30 mouse cellular contexts compared by ENCODE assay signal in genomic region chr7:49274676-49275075, GRCm38 (mm10).
A peak's percentile ranks its signal among the peaks of the same experiment; 100 is the strongest.
DNase-seq lines count a peak whose midpoint lies in the region; ATAC-seq and TF ChIP-seq lines count a peak whose summit lies in the region.
"Had no signal": no experiment of that assay in that cellular context is flagged by ENCODE, and none has a peak within 500 bp of the region (broad histone marks: within the 10 kb centered on the region; RNA-seq: fewer than 3 reads in every experiment).

No protein-coding gene starts in this region.

- TF ChIP-seq CTCF in olfactory bulb, adult 2 months (IDR thresholded peaks at IDR 0.05; ENCODE audit: insufficient read depth, low read depth, low read length), result no peak

- no peaks in the 10 kb centered on the region for H3K9me3 ChIP-seq in forebrain, embryonic 16.5 days (ENCODE audit: control insufficient read depth, low read length)
- H3K9me3 ChIP-seq in forebrain, embryonic 12.5 days, result no peaks in the 10 kb centered on the region
- H3K9me3 ChIP-seq in liver, embryonic 12.5 days (replicated peaks), result no peaks in the 10 kb centered on the region
- H3K9me3 ChIP-seq in liver, embryonic 11.5 days (ENCODE audit: control insufficient read depth, low read length), result no peaks in the 10 kb centered on the region
- H3K9me3 ChIP-seq: embryonic facial prominence, embryonic 12.5 days; forebrain, embryonic 15.5 days; hindbrain, embryonic 10.5 days; midbrain, embryonic 10.5 days; neural tube, embryonic 12.5 days had no signal

- no peak for ATAC-seq in forebrain, embryonic 16.5 days
- no peak for ATAC-seq in forebrain, embryonic 12.5 days (ENCODE audit: low FRiP score)
- peak; percentile 6; the same call in 1 of the 2 replicates for ATAC-seq in liver, embryonic 12.5 days
- no peak for ATAC-seq in liver, embryonic 11.5 days (replicated peaks; ENCODE audit: low FRiP score)
- no peak for ATAC-seq in megakaryocyte, adult 5-6 weeks (ENCODE audit: poor library complexity, severe bottlenecking)
- ATAC-seq: activated CD4-positive, CD25-positive, alpha-beta regulatory T cell, adult 4 months; CD4-positive, CD25-positive, alpha-beta regulatory T cell, adult 4 months; forebrain, embryonic 15.5 days; intestine, postnatal 0 days; midbrain, embryonic 16.5 days had no signal

- no peak overlapping the region for H3K4me3 ChIP-seq in forebrain, embryonic 16.5 days (replicated peaks; ENCODE audit: low read length)
- H3K4me3 ChIP-seq in forebrain, embryonic 12.5 days (replicated peaks), result no peak overlapping the region
- no peak overlapping the region for H3K4me3 ChIP-seq in liver, embryonic 12.5 days
- H3K4me3 ChIP-seq in liver, embryonic 11.5 days (ENCODE audit: low read depth, low read length), result no peak overlapping the region
- no peak overlapping the region for H3K4me3 ChIP-seq in olfactory bulb, adult 2 months (ENCODE audit: insufficient read depth, low read depth, low read length)
- H3K4me3 ChIP-seq: embryonic facial prominence, embryonic 12.5 days; forebrain, embryonic 15.5 days; hindbrain, embryonic 10.5 days; midbrain, embryonic 10.5 days; myocyte; neural tube, embryonic 12.5 days had no signal

- H3K27me3 ChIP-seq in forebrain, embryonic 16.5 days (replicated peaks; ENCODE audit: control insufficient read depth, insufficient read depth, low read length), result no peaks in the 10 kb centered on the region
- H3K27me3 ChIP-seq in forebrain, embryonic 12.5 days, result peaks cover 22% of the 10 kb centered on the region
- peaks cover 4% of the 10 kb centered on the region; the same call in 1 of the 2 replicates for H3K27me3 ChIP-seq in liver, embryonic 12.5 days (replicated peaks)
- H3K27me3 ChIP-seq in liver, embryonic 11.5 days (replicated peaks; ENCODE audit: control insufficient read depth, insufficient read depth, low read length), result peaks cover 6% of the 10 kb centered on the region; the same call in 1 of the 2 replicates
- H3K27me3 ChIP-seq: forebrain, embryonic 15.5 days; neural tube, embryonic 12.5 days had no signal

- no peak overlapping the region for H3K27ac ChIP-seq in forebrain, embryonic 16.5 days (ENCODE audit: low read length)
- H3K27ac ChIP-seq in forebrain, embryonic 12.5 days, result no peak overlapping the region
- no peak overlapping the region for H3K27ac ChIP-seq in liver, embryonic 12.5 days
- H3K27ac ChIP-seq in liver, embryonic 11.5 days (ENCODE audit: low read depth, low read length), result no peak overlapping the region
- 0 out of 2 replicates have a peak overlapping the region, but pooled peaks have one; percentile 18 for H3K27ac ChIP-seq in olfactory bulb, adult 2 months (ENCODE audit: insufficient read depth, low read depth, low read length)
- H3K27ac ChIP-seq: embryonic facial prominence, embryonic 12.5 days; forebrain, embryonic 15.5 days; hindbrain, embryonic 10.5 days; liver, embryonic 14.5 days; midbrain, embryonic 10.5 days; neural tube, embryonic 12.5 days had no signal

- no peak for DNase-seq in liver, embryonic 11.5 days (ENCODE audit: low spot score)
- DNase-seq in cerebellum, adult 8-10 months, result peak; percentile 54
- DNase-seq in thymus, postnatal 0 days (ENCODE audit: low spot score), result no peak
- DNase-seq: adrenal gland, adult 8-10 months; embryo, embryonic 11 days; gastrocnemius, postnatal 10 days; heart, postnatal 14 days; kidney, postnatal 14 days; left cerebral cortex, postnatal 4 days; lung, adult 2 months; lung, postnatal 10 days; right cerebral cortex, postnatal 4 days; thymus, adult 2 months; thymus, postnatal 4 days had no signal

- H3K4me2 ChIP-seq in forebrain, embryonic 16.5 days (ENCODE audit: low read length), result no peak overlapping the region
- H3K4me2 ChIP-seq in forebrain, embryonic 12.5 days, result no peak overlapping the region
- no peak overlapping the region for H3K4me2 ChIP-seq in liver, embryonic 12.5 days
- no peak overlapping the region for H3K4me2 ChIP-seq in liver, embryonic 11.5 days
- H3K4me2 ChIP-seq: embryonic facial prominence, embryonic 12.5 days; forebrain, embryonic 15.5 days; neural tube, embryonic 12.5 days had no signal

- peaks cover 46% of the 10 kb centered on the region for H3K4me1 ChIP-seq in forebrain, embryonic 16.5 days (replicated peaks; ENCODE audit: control insufficient read depth, insufficient read depth, low read length)
- H3K4me1 ChIP-seq in forebrain, embryonic 12.5 days, result peaks cover 10% of the 10 kb centered on the region
- H3K4me1 ChIP-seq in liver, embryonic 12.5 days, result 0 out of 2 replicates have a peak, but pooled peaks cover 6% of the 10 kb centered on the region
- H3K4me1 ChIP-seq in liver, embryonic 11.5 days (replicated peaks; ENCODE audit: control insufficient read depth, insufficient read depth, low read length), result no peaks in the 10 kb centered on the region; the same call in 1 of the 2 replicates
- peaks cover 56% of the 10 kb centered on the region for H3K4me1 ChIP-seq in olfactory bulb, adult 2 months (ENCODE audit: control insufficient read depth, insufficient read depth, low read length)

- H3K9ac ChIP-seq in forebrain, embryonic 16.5 days (replicated peaks; ENCODE audit: low read depth, low read length), result 0 out of 2 replicates have a peak overlapping the region, but pooled peaks have one; percentile 13
- H3K9ac ChIP-seq in forebrain, embryonic 12.5 days, result no peak overlapping the region
- H3K9ac ChIP-seq in liver, embryonic 12.5 days, result no peak overlapping the region
- H3K9ac ChIP-seq in liver, embryonic 11.5 days (ENCODE audit: low read depth, low read length), result no peak overlapping the region
- H3K9ac ChIP-seq: embryonic facial prominence, embryonic 12.5 days; forebrain, embryonic 15.5 days; liver, embryonic 14.5 days; neural tube, embryonic 12.5 days had no signal

- H3K36me3 ChIP-seq in forebrain, embryonic 16.5 days (ENCODE audit: control insufficient read depth, insufficient read depth), result no peaks in the 10 kb centered on the region
- H3K36me3 ChIP-seq in forebrain, embryonic 12.5 days (replicated peaks), result no peaks in the 10 kb centered on the region
- H3K36me3 ChIP-seq in liver, embryonic 12.5 days, result no peaks in the 10 kb centered on the region
- no peaks in the 10 kb centered on the region for H3K36me3 ChIP-seq in liver, embryonic 11.5 days (ENCODE audit: control insufficient read depth, insufficient read depth, low read length)
- H3K36me3 ChIP-seq: embryonic facial prominence, embryonic 12.5 days; forebrain, embryonic 15.5 days; hindbrain, embryonic 10.5 days; midbrain, embryonic 10.5 days; neural tube, embryonic 12.5 days had no signal

- 51% methylated on average over 8 of the region's 8 CpGs for WGBS in forebrain, embryonic 16.5 days
- 82% methylated on average over 7 of the region's 8 CpGs for WGBS in forebrain, embryonic 12.5 days
- WGBS in liver, embryonic 12.5 days (ENCODE audit: insufficient replicate concordance), result 59% methylated on average over 8 of the region's 8 CpGs
- WGBS in liver, embryonic 11.5 days, result 76% methylated on average over 8 of the region's 8 CpGs
- 43% methylated on average over 8 of the region's 8 CpGs for WGBS in olfactory bulb, adult 2 months

- TF ChIP-seq POLR2A in olfactory bulb, adult 2 months (IDR thresholded peaks at IDR 0.05; ENCODE audit: insufficient read depth, low read depth, low read length), result no peak
